Mouse (Mus musculus) Patski (cell line): ENCODE measurements around the gene Ccl24. TPM values are rescaled to one million over a fixed set of nuclear protein-coding genes. Genes with fewer than 3 reads are reported as not detected.

ENCODE experiments used
- ATAC-seq: fragments of 100-300 bp; one replicate; pipeline ENCODE4 v1.8.0; 2021
- CTCF ChIA-PET: fragments of 350-600 bp; sonication (Branson Sonifier 250); formaldehyde crosslinking; loops from one replicate; lab custom pipeline; 2022; ENCODE audit warnings: inconsistent platforms; lab: Charles Lee
- POLR2A ChIA-PET: fragments of 350-600 bp; sonication (Branson Sonifier 250); formaldehyde crosslinking; loops from one replicate; lab custom pipeline; 2022; ENCODE audit warnings: antibody characterized with exemption, inconsistent platforms; lab: Charles Lee
- DNase-seq: peaks from one replicate; pipeline ENCODE4 v3.0.0-alpha.2; 2011; ENCODE audit warnings: low read depth, low spot score
- H3K27me3 ChIP-seq: fragments of 371-371 bp; one replicate; pipeline ENCODE4 v1.5.1; 2021
- CTCF ChIP-seq: fragments of 100-300 bp; IDR thresholded peaks from one replicate; pipeline ENCODE4 v1.5.1; 2021
- in situ Hi-C: fragments of 300-500 bp; cut with MboI; formaldehyde crosslinking; loops from 3 replicates; pipeline ENCODE4 v1.11.1; 2018; ENCODE audit warnings: low pct_unique_long_range_greater_than_20kb, mixed read lengths
- polyA plus RNA-seq: library from polyadenylated mRNA; unstranded; gene quantifications from one replicate; pipeline ENCODE4 v1.2.3, GENCODE M21; 2021

Gene Ccl24
- polyA plus RNA-seq, 1 experiment from 2014 or later = not detected

DNA sequence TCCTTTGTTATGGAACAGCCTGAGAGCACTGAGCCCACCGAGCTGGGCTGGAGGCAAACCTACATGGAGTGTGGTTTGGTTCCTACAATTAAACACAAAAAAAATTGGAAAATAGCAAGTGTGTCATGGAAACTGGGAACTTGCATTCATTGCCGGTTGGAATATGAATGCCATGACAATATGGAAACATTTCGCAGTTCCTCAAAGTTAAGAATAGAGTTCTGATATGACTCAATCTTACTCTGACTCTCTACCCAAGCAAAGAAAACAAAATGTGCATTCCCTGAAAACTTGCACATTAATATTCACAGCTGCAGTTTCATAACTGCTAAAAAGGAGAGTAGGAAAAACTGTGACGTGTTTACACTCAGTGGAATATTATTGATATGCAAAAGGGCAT lies 9.5 kb upstream of the Ccl24 start:
- TF ChIP-seq CTCF = no peak
- CTCF ChIA-PET = interaction anchor here (1.2 kb wide), 1 partner anchor 31 kb away, joined by 3 read pairs; no protein-coding TSS in a partner anchor

DNA sequence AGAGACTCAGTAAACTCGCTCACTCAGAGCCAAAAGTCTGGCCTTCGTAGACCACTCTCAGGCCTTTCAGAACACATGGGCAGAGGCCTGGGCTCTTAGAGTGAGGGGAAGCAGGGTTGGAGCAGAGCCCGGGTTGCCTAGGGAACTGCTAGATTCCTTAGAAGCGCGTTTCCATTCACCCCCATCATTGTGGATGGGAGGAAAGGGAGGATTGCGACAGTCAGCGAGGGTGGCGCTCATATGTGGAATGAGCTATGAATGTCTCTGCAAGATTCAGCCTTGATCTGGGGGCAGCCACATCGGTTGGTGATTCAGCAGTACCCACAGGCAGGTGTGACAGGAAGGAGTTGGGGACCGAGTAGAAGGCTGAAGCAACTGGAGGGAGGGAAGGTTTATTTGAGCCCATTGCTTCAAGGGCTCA lies 6.5 kb upstream of the Ccl24 start:
- ChIA-PET POLR2A (no interaction called here), CTCF (interaction anchor here (1.3 kb wide), 1 partner anchor 28 kb away, joined by 3 read pairs; no protein-coding TSS in a partner anchor)
- ATAC-seq (no peak), DNase-seq (no peak)
- peaks cover 6% of the 10 kb centered on the region for H3K27me3 ChIP-seq
- TF ChIP-seq CTCF = no peak
- in situ Hi-C loops = no loop called here

More for the DNA sequence above, 9.5 kb upstream of the Ccl24 start:
- ATAC-seq (no peak), DNase-seq (no peak)
- in situ Hi-C loops = no loop called here
- POLR2A ChIA-PET = no interaction called here
- peaks cover 3% of the 10 kb centered on the region for H3K27me3 ChIP-seq

DNA sequence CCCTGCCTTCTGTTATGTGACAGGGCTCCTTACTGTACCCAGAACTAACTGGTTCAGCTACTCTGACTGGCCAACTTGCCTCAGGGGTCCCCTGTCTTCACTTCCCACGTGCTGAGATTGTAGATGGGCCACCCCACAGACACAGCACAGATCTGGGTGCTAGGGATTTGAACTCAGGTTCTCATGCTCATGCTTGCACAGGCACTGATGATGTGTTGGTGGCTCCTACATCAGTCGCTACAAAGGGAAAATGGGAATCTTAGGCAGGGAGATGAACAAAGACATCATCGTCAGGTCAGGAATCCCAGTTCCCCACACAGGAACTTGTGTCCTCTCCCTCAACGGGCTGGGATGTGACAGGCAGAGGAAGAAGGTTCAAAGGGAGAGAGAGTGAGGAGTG lies 3.2 kb upstream of the Ccl24 start:
- no peak for TF ChIP-seq CTCF
- ATAC-seq (no peak), DNase-seq (no peak)
- ChIA-PET CTCF (no interaction called here), POLR2A (no interaction called here)
- peaks cover 8% of the 10 kb centered on the region for H3K27me3 ChIP-seq
- in situ Hi-C loops = no loop called here

DNA sequence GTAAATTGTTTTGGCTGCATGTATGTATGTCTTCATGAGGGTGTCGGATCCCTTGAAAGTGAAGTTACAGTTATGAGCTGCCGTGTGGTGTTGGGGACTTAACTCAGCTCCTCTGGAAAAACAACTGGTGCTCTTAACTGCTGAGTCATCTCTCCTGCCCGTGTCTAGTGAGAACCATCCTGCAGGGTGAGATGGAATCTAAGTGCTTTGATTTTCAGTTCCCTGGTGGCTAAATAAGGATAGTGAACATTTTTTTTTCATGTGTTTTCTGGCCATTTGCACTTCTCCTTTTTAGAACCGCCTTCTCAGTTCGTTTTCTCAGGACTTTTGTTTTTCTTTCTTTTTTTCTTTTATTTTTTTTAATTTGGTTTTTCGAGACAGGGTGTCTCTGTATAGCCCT lies 4.2 kb downstream of the Ccl24 start:
- DNase-seq = no peak
- H3K27me3 ChIP-seq = peaks cover 5% of the 10 kb centered on the region
- no peak for ATAC-seq
- in situ Hi-C loops = no loop called here
- ChIA-PET POLR2A (interaction anchor here (0.7 kb wide), 1 partner anchor 118 kb away, joined by 3 read pairs; no protein-coding TSS in a partner anchor), CTCF (interaction anchor here (1.6 kb wide), 1 partner anchor 47 kb away, joined by 5 read pairs; no protein-coding TSS in a partner anchor)
- TF ChIP-seq CTCF = no peak

DNA sequence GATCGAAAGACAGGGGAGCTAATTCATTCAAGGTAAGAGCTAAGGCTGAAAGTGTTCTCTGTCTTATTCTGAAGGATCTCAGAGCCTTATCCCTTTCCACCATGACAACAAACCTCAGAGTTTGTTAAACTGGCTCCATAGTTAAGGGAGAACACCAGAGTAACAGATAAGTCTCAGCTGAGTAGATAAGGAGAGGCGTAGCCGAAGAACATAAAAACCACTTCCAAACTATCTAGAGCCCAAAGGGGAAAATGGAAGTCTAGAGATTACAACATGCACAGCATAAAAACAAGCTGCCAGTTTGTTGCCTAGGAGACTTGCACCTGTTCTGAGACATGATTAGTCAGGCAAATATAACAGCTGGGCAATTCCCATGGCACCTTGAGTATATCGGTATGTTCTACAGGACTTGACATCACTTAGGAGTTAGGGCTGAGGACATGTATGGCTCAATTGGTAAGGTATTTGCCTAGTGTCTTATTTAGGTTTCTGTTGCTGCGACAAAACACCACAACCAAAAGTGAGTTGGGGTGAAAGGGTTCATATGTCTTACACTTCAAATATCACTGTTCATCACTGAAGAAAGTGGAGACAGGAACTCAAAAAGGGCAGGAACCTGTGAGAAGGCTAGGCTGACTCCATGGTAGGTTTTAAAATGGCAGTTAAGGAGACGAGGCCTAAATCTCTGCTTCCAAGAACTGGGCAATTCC lies 5.1 kb downstream of the Ccl24 start:
- DNase-seq (no peak), ATAC-seq (no peak)
- peaks cover 3% of the 10 kb centered on the region for H3K27me3 ChIP-seq
- in situ Hi-C loops = no loop called here
- POLR2A ChIA-PET = no interaction called here
- CTCF ChIA-PET = interaction anchor here (1.9 kb wide), 1 partner anchor 17 kb away, joined by 4 read pairs; no protein-coding TSS in a partner anchor
- no peak for TF ChIP-seq CTCF

DNA sequence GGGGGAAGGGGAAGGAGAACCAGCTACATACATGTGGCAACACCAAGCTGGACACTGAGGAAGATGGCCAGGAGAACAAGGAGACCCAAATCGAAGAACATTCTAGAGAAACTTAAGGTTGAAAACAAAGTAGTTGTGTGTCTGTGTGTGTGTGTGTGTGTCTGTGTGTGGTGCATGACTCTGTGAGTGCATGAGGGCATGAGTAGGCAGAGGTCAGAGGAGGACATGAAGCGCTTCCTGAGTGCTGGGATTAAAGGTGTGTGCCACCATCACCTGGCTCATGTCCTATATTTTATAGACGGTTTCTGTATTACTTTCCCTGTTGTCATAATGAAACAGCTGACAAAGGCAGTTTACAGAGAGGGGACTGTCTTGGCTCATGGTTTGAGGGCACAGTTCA lies 9.4 kb downstream of the Ccl24 start, which contains the start of gene Ccl26:
Ccl26 (minus strand) TSS at position 101 of the 400 bp plus-strand sequence.
- POLR2A ChIA-PET = no interaction called here
- in situ Hi-C loops = no loop called here
- H3K27me3 ChIP-seq = peaks cover 10% of the 10 kb centered on the region
- CTCF ChIA-PET = no interaction called here
- no peak for TF ChIP-seq CTCF
- DNase-seq (no peak), ATAC-seq (no peak)

DNA sequence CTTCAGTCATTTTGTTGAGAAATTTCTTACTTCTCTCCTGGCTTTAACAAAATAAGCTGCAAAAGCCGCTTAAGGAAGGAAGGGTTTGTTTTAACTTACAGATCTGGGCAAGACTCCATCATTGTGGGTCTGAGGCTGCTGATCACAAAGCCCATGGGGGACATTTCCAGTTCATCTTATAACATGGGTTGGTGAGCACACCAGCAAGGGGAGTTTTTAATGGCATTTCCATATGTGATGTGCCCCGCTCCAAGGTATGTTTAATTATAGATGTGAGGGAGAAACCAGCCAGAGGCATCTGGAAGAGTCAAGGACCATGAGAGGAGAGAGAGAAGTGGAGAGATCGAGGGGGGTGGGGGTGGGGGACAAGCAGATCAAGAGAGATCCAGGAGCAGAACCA lies 15.2 kb downstream of the Ccl24 start:
- ChIA-PET POLR2A (no interaction called here), CTCF (no interaction called here)
- ATAC-seq (no peak), DNase-seq (no peak)
- TF ChIP-seq CTCF = no peak
- in situ Hi-C loops = loop anchor here (5.0 kb wide), 1 partner anchor 45 kb away; no protein-coding TSS in a partner anchor
- H3K27me3 ChIP-seq = peaks cover 20% of the 10 kb centered on the region

DNA sequence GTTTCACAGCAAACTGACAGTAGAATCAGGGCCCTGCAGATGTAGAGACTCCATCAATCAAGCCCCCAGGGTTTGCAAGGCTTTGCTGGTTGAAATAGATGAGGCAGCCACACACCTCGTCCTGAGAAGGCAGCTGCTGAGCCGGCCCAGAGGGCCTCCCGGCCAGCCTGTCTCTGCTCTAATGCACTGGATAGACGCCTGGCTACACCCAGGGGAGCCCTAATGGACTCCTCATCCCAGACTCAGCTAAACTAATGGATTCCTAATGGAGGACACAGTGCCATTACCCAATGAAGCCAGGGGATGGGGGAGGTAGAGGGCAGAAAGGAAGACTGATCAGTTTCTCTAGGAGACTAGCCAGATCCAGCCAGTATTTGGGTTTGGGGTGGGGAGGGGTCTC lies 15.8 kb downstream of the Ccl24 start:
- CTCF ChIA-PET = no interaction called here
- peaks cover 14% of the 10 kb centered on the region for H3K27me3 ChIP-seq
- in situ Hi-C loops = loop anchor here (5.0 kb wide), 1 partner anchor 45 kb away; no protein-coding TSS in a partner anchor
- POLR2A ChIA-PET = no interaction called here
- no peak for TF ChIP-seq CTCF
- no peak for ATAC-seq
- no peak for DNase-seq

DNA sequence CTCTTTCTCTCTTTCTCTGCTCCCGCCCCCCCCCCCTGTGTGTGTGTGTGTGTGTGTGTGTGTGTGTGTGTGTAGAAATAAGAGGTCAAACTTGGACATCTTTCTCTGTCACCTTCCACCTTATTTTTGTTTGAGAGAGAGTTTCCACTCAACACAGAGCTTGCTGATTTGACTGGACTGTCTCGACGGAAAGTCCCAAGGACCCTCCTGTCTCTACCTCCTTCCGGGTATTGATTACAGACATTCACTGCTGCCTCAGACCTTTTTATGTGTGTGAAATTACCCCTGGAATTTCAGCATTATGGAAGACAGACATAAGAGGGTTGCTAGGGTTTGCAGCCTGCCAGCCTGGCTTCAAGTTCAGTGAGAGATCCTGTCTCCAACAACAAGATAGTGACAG lies 16.6 kb downstream of the Ccl24 start:
- TF ChIP-seq CTCF = no peak
- no peak for ATAC-seq
- peaks cover 13% of the 10 kb centered on the region for H3K27me3 ChIP-seq
- in situ Hi-C loops = loop anchor here (5.0 kb wide), 1 partner anchor 46 kb away; no protein-coding TSS in a partner anchor
- no peak for DNase-seq
- ChIA-PET CTCF (no interaction called here), POLR2A (no interaction called here)

DNA sequence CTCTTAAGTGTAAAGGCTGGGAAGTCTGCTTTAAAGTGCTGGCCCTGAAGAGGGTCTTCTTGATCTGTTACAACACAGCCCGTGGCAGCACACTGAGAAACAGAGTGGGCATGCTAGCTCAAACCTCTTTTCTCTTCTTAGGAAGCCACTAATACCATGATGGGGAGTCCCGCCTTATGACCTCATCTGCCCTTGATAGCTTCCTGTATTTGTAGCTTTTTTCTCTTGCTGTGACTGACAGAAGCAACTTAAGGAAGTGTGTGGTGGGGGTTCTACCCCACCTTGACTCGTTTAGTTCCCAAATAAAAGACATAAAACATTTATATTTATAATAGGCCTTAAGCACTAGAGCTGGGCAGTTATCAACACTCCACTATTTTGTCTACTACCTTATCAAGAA lies 21.3 kb downstream of the Ccl24 start:
- no peak for ATAC-seq
- in situ Hi-C loops = no loop called here
- DNase-seq = no peak
- ChIA-PET CTCF (interaction anchor here (0.7 to 1.7 kb wide), 7 partner anchors 16 to 227 kb away, joined by 3 to 4 read pairs (median 3); partner anchors contain the start of genes Mdh2 and Styxl1), POLR2A (interaction anchor here (0.6 kb wide), 2 partner anchors 10 to 226 kb away, joined by 3 to 5 read pairs; no protein-coding TSS in a partner anchor)
- no peak for TF ChIP-seq CTCF
- peaks cover 11% of the 10 kb centered on the region for H3K27me3 ChIP-seq

DNA sequence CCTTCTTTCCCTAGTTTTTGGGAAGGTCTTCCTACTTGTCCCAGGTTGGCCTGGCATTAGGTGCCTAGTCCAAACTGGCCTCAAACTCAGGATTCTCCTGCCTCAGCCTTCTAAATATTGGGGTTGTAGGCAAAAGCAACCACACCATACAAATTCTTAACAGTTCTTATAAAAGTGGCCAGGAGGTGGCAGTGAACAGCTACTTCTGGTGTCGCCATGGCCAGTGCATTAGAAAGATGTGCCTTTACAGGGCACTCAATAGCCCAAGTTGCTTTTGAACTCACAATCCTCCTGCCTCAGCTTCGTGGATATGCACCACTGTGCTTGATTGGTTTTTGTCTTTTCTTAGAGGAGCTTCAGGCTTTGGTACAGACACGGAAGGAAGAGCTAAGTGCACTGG lies 21.9 kb downstream of the Ccl24 start:
- CTCF ChIA-PET = interaction anchor here (0.7 to 1.7 kb wide), 7 partner anchors 16 to 227 kb away, joined by 3 to 4 read pairs (median 3); partner anchors contain the start of genes Mdh2 and Styxl1
- POLR2A ChIA-PET = interaction anchor here (0.6 kb wide), 2 partner anchors 9 to 226 kb away, joined by 3 to 5 read pairs; no protein-coding TSS in a partner anchor
- TF ChIP-seq CTCF = peak; percentile 77
- DNase-seq (no peak), ATAC-seq (no peak)
- H3K27me3 ChIP-seq = peaks cover 11% of the 10 kb centered on the region
- in situ Hi-C loops = no loop called here
